Mouse (Mus musculus) heart, postnatal 14 days (tissue): Measurements from ENCODE around the gene Tmcc1. TPM values are rescaled to one million over a fixed set of nuclear protein-coding genes. Genes with fewer than 3 reads are reported as not detected.

ENCODE experiments used
- DNase-seq, 2 experiments: peaks; one replicate each; pipeline ENCODE4 v3.0.0; 2021 to 2022
- intact Hi-C: fragments of 180-260 bp; cut with DNase I; formaldehyde crosslinking; loops from one replicate; pipeline ENCODE4 v1.15.1; 2025
- total RNA-seq, 2 experiments: library from RNA; stranded (reverse); gene quantifications; 2 replicates each; pipeline ENCODE4 v1.2.3; 2021

Tmcc1 gene
- total RNA-seq, 2 experiments from 2014 or later = 28.7 to 31.2 TPM

DNA sequence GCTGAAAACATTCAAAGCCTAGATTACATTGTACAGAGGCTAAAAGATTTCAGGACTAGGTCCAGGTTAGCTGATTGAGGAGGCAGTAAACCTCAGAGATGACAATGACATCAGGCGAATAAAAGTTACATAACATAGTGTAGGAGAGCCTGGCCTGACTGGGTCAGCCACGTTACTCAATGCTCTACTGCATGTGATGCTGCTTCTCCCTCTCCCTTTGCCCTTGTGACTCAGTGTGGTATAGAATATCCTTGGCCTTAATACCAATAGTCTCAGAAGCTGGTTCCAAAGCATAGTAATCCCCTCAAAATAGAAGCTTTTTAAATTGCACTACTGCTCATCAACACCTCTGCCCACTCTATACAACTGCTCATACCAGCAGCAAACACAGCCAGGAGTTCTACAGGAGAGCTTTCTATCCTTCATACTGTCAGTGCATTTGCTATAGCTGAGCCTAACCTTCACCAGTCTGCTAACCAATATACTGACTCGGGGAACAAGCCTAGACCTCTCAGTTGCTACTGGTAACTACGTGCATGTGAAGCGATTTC, 155.9 kb downstream of the Tmcc1 start:
- DNase-seq = no peak
- intact Hi-C loops = no loop called here

- intact Hi-C loops = no loop called here
- DNase-seq = no peak
These were observed 156.7 kb downstream of the Tmcc1 start for GRCm38 (mm10) chr6:116036555-116036954.

- intact Hi-C loops = no loop called here
- no peak for DNase-seq
These were observed 162.2 kb downstream of the Tmcc1 start for GRCm38 (mm10) chr6:116031052-116031451.

- intact Hi-C loops = no loop called here
- no peak for DNase-seq
These were observed 168.6 kb downstream of the Tmcc1 start for GRCm38 (mm10) chr6:116024666-116025065.

GRCm38 (mm10) chr6:116021961-116022485, 171.3 kb downstream of the Tmcc1 start:
- DNase-seq = no peak
- intact Hi-C loops = no loop called here

- intact Hi-C loops = loop anchor here (10.0 kb wide), 1 partner anchor 189 kb away; the partner anchor contains the start of gene Washc2
These were observed 177.4 kb downstream of the Tmcc1 start for GRCm38 (mm10) chr6:116015902-116016301.

GRCm38 (mm10) chr6:116014111-116014510, 179.2 kb downstream of the Tmcc1 start:
- intact Hi-C loops = loop anchor here (5.0 to 10.0 kb wide), 2 partner anchors 191 to 213 kb away; partner anchors contain the start of gene Washc2
- DNase-seq = no peak

More at GRCm38 (mm10) chr6:116015902-116016301, 177.4 kb downstream of the Tmcc1 start:
- no peak for DNase-seq

- intact Hi-C loops = loop anchor here (5.0 to 10.0 kb wide), 2 partner anchors 191 to 214 kb away; partner anchors contain the start of gene Washc2
These were observed 179.6 kb downstream of the Tmcc1 start for GRCm38 (mm10) chr6:116013687-116014086.

GRCm38 (mm10) chr6:116010541-116010940, 182.7 kb downstream of the Tmcc1 start:
- DNase-seq = peak; percentile 86 to 92
- intact Hi-C loops = loop anchor here (5.0 to 10.0 kb wide), 2 partner anchors 194 to 217 kb away; partner anchors contain the start of gene Washc2

More at GRCm38 (mm10) chr6:116013687-116014086, 179.6 kb downstream of the Tmcc1 start:
- no peak for DNase-seq

GRCm38 (mm10) chr6:116009426-116009825, 183.9 kb downstream of the Tmcc1 start:
- intact Hi-C loops = loop anchor here (1.0 kb wide), 1 partner anchor 119 kb away; no protein-coding TSS in a partner anchor
- no peak for DNase-seq

DNA sequence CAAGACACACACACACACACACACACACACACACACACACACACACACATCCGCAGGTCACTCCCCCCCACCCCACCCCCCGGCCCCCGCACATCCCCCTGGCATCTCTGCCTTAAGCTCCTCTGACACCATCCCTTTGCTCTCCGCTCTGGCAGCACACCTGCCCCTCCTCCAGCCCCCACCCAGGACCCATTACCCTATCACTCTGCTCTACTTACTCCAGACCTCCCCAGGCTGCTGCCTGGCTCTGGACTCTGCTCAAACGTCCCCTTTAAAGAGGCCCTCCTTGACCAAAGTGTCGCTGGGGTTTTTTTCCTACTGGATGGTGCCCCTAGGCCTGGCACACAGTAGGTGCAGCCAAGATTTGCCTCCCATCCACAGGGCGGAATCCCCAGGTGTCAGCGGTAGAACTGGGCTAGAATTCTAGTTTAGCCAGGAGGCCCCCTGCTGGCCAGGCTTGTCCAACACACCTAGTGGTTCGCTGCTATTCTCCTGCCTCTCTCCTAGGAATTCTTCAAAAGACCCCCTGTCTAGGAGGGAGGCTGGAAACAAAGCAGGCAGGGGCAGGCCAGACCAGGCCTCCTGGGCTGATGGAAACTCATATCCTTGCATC, 185.6 kb downstream of the Tmcc1 start:
- intact Hi-C loops = loop anchor here (1.0 to 2.0 kb wide), 3 partner anchors 12 to 161 kb away; partner anchors contain the start of gene Plxnd1
- DNase-seq = peak; percentile 84 to 86

DNA sequence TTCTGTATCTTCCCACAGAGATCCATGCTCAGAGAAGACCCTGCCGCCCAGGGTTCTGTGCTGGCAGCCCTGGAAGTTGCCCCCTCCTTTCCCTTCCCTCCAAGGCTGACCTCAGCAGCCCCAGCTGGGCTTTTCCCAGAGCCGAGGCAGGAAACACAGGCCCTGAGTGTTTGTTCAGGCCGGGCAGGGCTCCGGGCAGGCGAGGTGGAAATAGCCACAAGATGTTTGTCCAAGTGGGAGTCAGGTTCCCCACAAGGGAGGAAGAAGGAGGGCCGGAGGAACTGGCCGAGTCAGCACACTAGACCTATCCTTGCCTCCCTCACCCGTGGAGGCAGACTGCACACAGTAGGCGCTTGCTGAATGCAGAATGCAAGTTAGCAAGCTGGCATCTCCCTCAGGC, 186.6 kb downstream of the Tmcc1 start:
- intact Hi-C loops = loop anchor here (1.0 to 2.0 kb wide), 3 partner anchors 11 to 160 kb away; partner anchors contain the start of gene Plxnd1
- peak; percentile 76 for DNase-seq

GRCm38 (mm10) chr6:116005959-116006288, 187.4 kb downstream of the Tmcc1 start:
- intact Hi-C loops = loop anchor here (2.0 kb wide), 2 partner anchors 47 to 159 kb away; no protein-coding TSS in a partner anchor
- DNase-seq = peak in 1 of 2 experiments; percentile 24

DNA sequence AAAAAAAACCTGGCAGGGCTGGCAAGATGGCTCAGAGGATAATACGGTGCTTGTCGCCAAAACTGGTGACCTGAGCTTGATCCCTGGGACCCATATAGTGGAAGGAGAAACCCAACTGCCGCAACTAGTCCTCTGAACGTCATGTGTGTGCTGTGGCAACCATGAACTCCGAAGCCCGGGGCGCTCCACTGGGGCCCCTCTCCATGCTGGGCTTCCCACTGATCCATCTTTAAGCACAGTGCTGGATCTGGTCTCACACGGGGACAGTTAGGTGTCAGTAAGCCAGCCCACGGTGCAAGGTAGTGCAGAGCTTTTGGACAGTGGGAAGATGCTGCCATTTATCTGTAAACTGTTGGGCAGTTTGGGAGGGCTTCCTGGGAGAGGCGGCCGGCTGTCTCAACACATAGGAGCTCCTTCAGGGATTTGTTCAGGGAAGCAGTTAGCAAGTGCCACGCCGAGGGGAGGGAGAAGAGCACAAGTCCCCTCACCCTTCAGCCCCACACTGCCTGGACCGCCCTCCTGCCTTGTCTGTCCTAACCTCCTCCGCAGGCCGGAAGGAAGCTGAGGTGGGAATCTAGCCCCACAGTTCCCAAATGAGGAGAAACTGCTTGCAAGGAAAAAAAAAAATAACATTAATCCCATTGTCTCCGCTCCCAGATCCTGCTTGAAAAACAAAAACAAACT, 187.9 kb downstream of the Tmcc1 start:
- intact Hi-C loops = loop anchor here (2.0 kb wide), 1 partner anchor 47 kb away; no protein-coding TSS in a partner anchor
- DNase-seq = peak in 1 of 2 experiments; percentile 34

- DNase-seq = peak in 1 of 2 experiments; percentile 27
- intact Hi-C loops = loop anchor here (2.0 kb wide), 1 partner anchor 46 kb away; no protein-coding TSS in a partner anchor
These were observed 188.6 kb downstream of the Tmcc1 start for GRCm38 (mm10) chr6:116004716-116005115.

GRCm38 (mm10) chr6:116004069-116004468, 189.2 kb downstream of the Tmcc1 start:
- intact Hi-C loops = loop anchor here (2.0 kb wide), 1 partner anchor 45 kb away; no protein-coding TSS in a partner anchor

DNA sequence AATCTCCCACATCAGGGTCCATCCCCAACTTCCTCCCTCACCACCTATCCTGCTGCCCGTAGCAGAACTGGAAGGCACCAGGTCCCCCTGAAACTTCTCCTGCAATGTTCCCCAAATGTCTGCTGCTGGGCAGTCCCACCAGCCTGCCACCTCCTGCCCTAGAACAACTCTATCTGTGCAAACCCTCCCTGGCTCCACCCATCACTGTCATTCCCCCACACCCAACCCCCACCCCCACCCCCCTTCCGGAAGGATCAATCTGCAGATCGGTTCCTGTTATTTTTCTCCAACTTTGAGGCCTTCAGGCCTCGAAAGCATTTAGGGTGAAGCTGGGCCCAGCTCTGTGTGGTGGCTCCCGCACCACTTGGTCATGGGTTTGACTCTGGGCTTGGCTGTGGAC, 189.8 kb downstream of the Tmcc1 start:
- intact Hi-C loops = no loop called here

More at GRCm38 (mm10) chr6:116004069-116004468, 189.2 kb downstream of the Tmcc1 start:
- DNase-seq = no peak

DNA sequence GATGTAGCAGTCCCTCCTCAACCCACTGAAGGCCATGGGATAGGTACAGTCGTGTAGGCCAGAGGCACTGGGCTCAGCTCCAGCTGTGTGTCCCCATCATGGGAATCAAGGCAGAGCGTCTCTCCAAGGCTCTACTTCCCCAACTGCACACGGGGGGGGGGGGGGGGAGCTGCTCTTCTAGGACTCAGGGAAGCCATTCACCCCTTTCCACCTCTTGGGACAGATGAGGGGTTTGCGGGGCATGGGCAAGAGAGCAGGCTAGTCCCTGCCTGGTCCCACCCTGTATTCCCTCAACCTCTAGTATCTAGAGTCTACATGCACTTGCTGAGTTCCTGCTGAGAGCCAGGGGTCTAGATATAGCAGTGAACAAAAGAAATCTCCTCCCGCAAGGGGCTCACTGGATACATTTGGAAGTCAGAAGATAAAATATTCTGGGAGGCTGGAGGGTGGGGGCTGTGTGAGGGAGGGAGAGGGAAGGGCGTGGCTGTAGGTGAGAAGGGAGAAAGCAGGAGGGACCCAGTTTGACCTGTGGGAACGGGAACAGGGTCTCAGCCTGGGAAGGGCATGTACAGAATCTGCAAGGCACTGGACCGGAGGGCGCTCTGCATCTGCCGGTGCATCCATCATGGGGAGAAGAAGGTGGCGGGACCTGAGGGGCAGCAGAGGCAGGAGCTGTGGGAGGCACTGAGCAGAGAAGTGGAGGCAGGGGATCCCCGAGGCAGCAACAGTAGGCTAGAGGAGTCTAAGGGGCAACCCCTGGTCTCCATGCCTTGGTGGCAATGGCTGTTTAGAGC, 190.8 kb downstream of the Tmcc1 start:
- intact Hi-C loops = no loop called here

More for the DNA sequence above, 189.8 kb downstream of the Tmcc1 start:
- no peak for DNase-seq

GRCm38 (mm10) chr6:116000851-116001250, 192.4 kb downstream of the Tmcc1 start:
- no peak for DNase-seq
- intact Hi-C loops = no loop called here

More for the DNA sequence above, 190.8 kb downstream of the Tmcc1 start:
- DNase-seq = no peak

DNA sequence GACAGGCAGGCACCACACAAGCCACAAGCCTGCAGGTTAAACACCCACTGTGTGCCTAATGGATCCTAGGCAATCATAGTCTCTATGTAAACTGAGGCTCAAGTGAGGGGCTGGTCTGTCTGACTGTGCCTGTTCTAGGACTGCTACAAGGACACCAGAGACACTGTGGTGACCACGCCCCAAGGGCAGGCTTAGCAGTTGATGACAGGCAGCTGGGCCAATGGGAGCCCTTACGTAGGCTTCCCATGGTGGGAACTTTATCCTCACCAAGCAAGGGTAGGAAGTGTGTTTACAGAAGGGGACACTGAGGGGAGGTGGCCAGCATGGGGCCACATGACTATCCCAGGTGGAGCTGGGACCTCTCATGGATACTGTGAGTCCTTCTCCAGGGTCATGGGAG, 194.1 kb downstream of the Tmcc1 start:
- DNase-seq = peak in 1 of 2 experiments; percentile 23
- intact Hi-C loops = no loop called here
